Mouse (Mus musculus): ENCODE results near the gene Exog. TPM values are rescaled to one million over a fixed set of nuclear protein-coding genes. Genes with fewer than 3 reads are reported as not detected.

The Exog gene
- polyA plus RNA-seq, 1 experiment from 2014 or later = 44.0 TPM

DNA sequence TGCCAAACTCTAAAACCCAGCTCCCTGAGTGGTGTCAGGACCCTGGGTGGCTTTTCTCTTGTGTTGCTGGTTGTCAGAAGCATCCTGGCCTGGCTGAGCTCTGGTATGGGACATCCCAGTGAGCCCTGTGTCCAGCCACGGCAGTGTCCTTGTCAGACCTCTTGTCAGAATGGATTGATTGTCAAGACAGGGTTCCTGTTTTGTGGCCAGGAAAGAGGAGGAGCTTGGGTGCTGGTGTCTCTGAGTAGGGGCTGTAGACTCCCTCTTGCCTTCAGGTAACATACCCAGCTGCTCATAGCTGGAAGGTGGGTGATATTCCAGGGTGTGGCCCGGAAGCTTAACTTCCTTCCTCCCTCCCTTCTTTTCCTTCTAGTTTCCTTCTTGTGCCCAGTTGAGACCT, 8.9 kb upstream of the Exog start:
- ATAC-seq (replicated peaks; ENCODE audit: low FRiP score) (no peak), DNase-seq (ENCODE audit: low spot score) (no peak)
- Histone ChIP-seq H3K9me3 (ENCODE audit: control insufficient read depth, low read length) (no peaks in the 10 kb centered on the region), H3K36me3 (ENCODE audit: control insufficient read depth, insufficient read depth, low read length) (peaks cover 19% of the 10 kb centered on the region), H3K27me3 (ENCODE audit: control insufficient read depth, insufficient read depth, low read length) (no peaks in the 10 kb centered on the region), H3K27ac (ENCODE audit: low read depth, low read length) (no peak overlapping the region), H3K4me3 (ENCODE audit: low read depth, low read length) (no peak overlapping the region), H3K4me1 (replicated peaks; ENCODE audit: control insufficient read depth, insufficient read depth, low read length) (no peaks in the 10 kb centered on the region), H3K9ac (ENCODE audit: low read length) (no peak overlapping the region), H3K4me2 (ENCODE audit: low read depth, low read length, severe bottlenecking) (no peak overlapping the region)
- 88% methylated on average over 2 of the region's 2 CpGs for WGBS

DNA sequence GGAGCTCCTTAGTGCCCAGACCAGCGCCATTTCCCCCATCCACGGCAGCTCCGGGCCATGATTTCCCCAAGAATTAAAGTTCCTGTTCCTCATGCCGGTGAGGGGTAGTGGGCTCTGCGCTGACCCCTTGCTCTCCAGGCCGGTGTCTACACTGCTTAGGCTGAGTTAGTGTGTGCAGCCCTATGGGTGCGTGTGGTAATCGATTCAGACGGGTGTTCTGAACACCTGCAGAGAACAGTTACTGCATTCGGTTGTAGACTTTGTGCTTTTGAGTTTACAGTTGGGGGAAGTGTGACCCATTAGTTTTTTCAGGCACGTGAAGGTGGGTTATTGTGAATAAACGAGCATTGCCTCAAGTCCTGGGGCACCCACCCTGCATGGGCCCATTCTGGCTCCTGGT, 6.7 kb upstream of the Exog start:
- Histone ChIP-seq H3K4me1 (replicated peaks; ENCODE audit: control insufficient read depth, insufficient read depth, low read length) (no peaks in the 10 kb centered on the region), H3K36me3 (ENCODE audit: control insufficient read depth, insufficient read depth, low read length) (peaks cover 13% of the 10 kb centered on the region), H3K9me3 (ENCODE audit: control insufficient read depth, low read length) (no peaks in the 10 kb centered on the region), H3K4me3 (ENCODE audit: low read depth, low read length) (no peak overlapping the region), H3K9ac (ENCODE audit: low read length) (no peak overlapping the region), H3K27me3 (ENCODE audit: control insufficient read depth, insufficient read depth, low read length) (no peaks in the 10 kb centered on the region), H3K27ac (ENCODE audit: low read depth, low read length) (no peak overlapping the region), H3K4me2 (ENCODE audit: low read depth, low read length, severe bottlenecking) (no peak overlapping the region)
- ATAC-seq (replicated peaks; ENCODE audit: low FRiP score) = no peak
- 90% methylated on average over 12 of the region's 12 CpGs for whole genome bisulfite sequencing
- no peak for DNase-seq (ENCODE audit: low spot score)

DNA sequence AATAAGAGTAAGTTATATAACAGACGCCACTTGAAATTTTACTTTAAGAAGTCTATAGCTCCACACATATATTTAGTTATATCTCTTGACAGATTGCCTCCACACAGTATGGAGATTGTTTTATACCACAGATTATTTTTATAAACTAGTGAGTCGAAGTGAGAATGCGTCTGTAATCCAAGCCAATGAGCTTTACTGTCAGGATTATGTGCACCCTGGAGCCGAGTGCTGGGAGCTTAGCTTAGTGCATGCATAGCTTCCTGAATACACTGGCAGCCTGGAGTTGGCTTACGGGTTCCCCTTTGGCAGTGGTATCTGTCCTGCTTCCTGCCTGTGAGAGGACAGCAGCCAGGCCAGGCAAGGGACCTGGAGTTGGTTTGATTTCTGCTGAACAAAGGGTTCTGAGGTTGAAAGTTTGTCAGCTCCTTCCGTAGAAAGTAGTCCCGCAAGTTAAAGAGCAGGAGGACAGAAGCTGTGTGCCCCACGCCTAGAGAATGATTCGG, 6.2 kb upstream of the Exog start:
- Histone ChIP-seq H3K27me3 (ENCODE audit: control insufficient read depth, insufficient read depth, low read length) (no peaks in the 10 kb centered on the region), H3K4me1 (replicated peaks; ENCODE audit: control insufficient read depth, insufficient read depth, low read length) (no peaks in the 10 kb centered on the region), H3K4me2 (ENCODE audit: low read depth, low read length, severe bottlenecking) (no peak overlapping the region), H3K27ac (ENCODE audit: low read depth, low read length) (no peak overlapping the region), H3K36me3 (ENCODE audit: control insufficient read depth, insufficient read depth, low read length) (peaks cover 13% of the 10 kb centered on the region), H3K9me3 (ENCODE audit: control insufficient read depth, low read length) (no peaks in the 10 kb centered on the region), H3K4me3 (ENCODE audit: low read depth, low read length) (no peak overlapping the region), H3K9ac (ENCODE audit: low read length) (no peak overlapping the region)
- DNase-seq (ENCODE audit: low spot score) (no peak), ATAC-seq (replicated peaks; ENCODE audit: low FRiP score) (no peak)
- 94% methylated on average over 9 of the region's 9 CpGs for WGBS

DNA sequence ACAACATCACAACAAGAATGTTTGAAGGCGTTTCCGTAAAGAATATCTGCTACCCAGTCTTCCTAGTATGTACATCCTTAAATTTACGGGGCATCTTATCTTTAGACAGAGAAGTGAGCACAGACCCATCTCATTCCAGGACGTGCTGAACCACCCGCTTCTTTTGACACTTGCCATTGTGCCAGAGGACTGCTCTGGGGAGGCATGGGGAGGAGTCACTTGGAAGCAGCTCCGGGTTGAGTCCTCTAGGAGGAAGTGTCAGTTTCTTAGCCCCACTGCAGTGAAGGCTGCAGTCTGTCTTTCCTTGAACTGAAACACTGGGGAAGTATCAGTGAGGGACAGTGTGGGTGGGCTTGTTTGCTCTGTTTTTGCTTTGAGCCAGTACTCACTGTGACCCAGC, 994 bp downstream of the Exog start:
- WGBS = 43% methylated on average over 6 of the region's 6 CpGs
- H3K27ac ChIP-seq (ENCODE audit: low read depth, low read length) = no peak overlapping the region
- no peaks in the 10 kb centered on the region for H3K27me3 ChIP-seq (ENCODE audit: control insufficient read depth, insufficient read depth, low read length)

DNA sequence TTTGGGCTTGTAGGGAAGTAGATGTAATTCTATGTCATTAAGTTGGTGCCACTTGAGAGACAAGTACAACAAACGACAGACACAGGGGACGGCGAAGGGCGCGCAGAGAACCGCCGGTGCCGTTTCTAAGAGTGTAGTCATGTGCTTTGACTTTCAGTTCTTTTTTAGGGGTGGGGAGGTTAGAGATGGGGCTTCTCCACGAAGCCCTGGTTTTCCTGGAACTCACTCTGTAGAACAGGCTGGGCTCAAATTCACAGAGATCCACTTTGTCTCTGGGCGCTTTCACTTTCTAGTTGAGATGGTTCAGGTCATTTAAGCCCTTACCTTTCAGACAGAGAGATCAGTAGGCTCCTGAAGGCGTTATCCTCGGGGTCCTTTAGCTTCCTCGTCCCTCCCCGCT, 11.2 kb downstream of the Exog start:
- no peak overlapping the region for H3K4me2 ChIP-seq (ENCODE audit: low read depth, low read length, severe bottlenecking)
- H3K9me3 ChIP-seq (ENCODE audit: control insufficient read depth, low read length) = no peaks in the 10 kb centered on the region
- H3K27me3 ChIP-seq (ENCODE audit: control insufficient read depth, insufficient read depth, low read length) = no peaks in the 10 kb centered on the region
- no peaks in the 10 kb centered on the region for H3K4me1 ChIP-seq (replicated peaks; ENCODE audit: control insufficient read depth, insufficient read depth, low read length)
- DNase-seq (ENCODE audit: low spot score) (no peak), ATAC-seq (replicated peaks; ENCODE audit: low FRiP score) (no peak)
- no peak overlapping the region for H3K4me3 ChIP-seq (ENCODE audit: low read depth, low read length)
- no peak overlapping the region for H3K9ac ChIP-seq (ENCODE audit: low read length)
- WGBS = 91% methylated on average over 14 of the region's 14 CpGs
- H3K27ac ChIP-seq (ENCODE audit: low read depth, low read length) = no peak overlapping the region
- H3K36me3 ChIP-seq (ENCODE audit: control insufficient read depth, insufficient read depth, low read length) = no peaks in the 10 kb centered on the region; the same call in 1 of the 2 replicates

More for the DNA sequence above, 994 bp downstream of the Exog start:
- H3K4me2 ChIP-seq (ENCODE audit: low read depth, low read length, severe bottlenecking) = peak overlapping the region; percentile 67
- peak overlapping the region; percentile 84 for H3K4me3 ChIP-seq (ENCODE audit: low read depth, low read length)
- H3K36me3 ChIP-seq (ENCODE audit: control insufficient read depth, insufficient read depth, low read length) = peaks cover 11% of the 10 kb centered on the region; the same call in 1 of the 2 replicates
- H3K4me1 ChIP-seq (replicated peaks; ENCODE audit: control insufficient read depth, insufficient read depth, low read length) = peaks cover 4% of the 10 kb centered on the region
- DNase-seq (ENCODE audit: low spot score) (no peak), ATAC-seq (replicated peaks; ENCODE audit: low FRiP score) (no peak)
- no peaks in the 10 kb centered on the region for H3K9me3 ChIP-seq (ENCODE audit: control insufficient read depth, low read length)
- peak overlapping the region; percentile 94 for H3K9ac ChIP-seq (ENCODE audit: low read length)

DNA sequence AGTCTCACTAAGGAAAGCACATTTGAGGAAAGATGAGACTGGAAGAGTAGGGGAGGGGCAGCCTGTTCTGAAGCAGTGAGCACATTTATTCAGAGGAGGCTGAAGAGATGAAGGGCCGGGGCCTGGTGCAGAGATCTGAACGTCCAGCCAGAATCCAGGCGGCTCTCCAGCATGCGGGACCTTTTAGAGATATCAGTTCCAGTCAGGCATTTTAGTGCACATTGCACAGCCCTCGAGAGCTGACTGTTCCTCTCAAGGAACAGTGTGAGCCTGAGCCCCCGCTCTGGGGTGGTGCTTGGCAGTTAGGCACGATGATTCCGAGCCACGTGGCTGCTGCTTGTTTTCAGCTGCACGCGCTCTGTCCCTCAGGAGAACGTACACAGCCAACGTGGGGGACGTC, 12.4 kb downstream of the Exog start:
- Histone ChIP-seq H3K9ac (ENCODE audit: low read length) (no peak overlapping the region), H3K4me1 (replicated peaks; ENCODE audit: control insufficient read depth, insufficient read depth, low read length) (no peaks in the 10 kb centered on the region), H3K36me3 (ENCODE audit: control insufficient read depth, insufficient read depth, low read length) (no peaks in the 10 kb centered on the region; the same call in 1 of the 2 replicates), H3K9me3 (ENCODE audit: control insufficient read depth, low read length) (no peaks in the 10 kb centered on the region), H3K27ac (ENCODE audit: low read depth, low read length) (no peak overlapping the region), H3K4me2 (ENCODE audit: low read depth, low read length, severe bottlenecking) (no peak overlapping the region), H3K4me3 (ENCODE audit: low read depth, low read length) (no peak overlapping the region), H3K27me3 (ENCODE audit: control insufficient read depth, insufficient read depth, low read length) (no peaks in the 10 kb centered on the region)
- 89% methylated on average over 14 of the region's 14 CpGs for WGBS
- no peak for ATAC-seq (replicated peaks; ENCODE audit: low FRiP score)
- DNase-seq (ENCODE audit: low spot score) = no peak

DNA sequence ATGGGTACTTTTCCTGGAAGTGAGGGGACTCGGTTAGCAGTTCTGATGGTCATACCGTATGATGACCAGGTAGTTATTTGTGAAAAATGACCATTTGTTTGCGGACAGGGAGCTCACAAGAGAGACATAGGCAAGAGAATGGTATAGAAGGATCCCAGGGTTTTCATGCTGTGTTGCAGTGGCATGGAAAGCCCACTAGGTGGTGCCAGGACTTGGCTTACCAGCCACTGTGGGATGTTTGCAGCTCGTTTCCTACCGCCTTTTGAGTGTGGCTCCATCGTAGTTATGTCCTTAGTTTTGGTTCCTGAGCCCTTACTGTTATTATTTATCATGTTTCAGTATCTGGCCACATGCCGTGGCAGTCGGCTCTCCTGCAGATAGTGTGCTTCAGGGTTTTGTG, 15.7 kb downstream of the Exog start:
- H3K27me3 ChIP-seq (ENCODE audit: control insufficient read depth, insufficient read depth, low read length) = no peaks in the 10 kb centered on the region
- no peak overlapping the region for H3K4me3 ChIP-seq (ENCODE audit: low read depth, low read length)
- H3K9me3 ChIP-seq (ENCODE audit: control insufficient read depth, low read length) = no peaks in the 10 kb centered on the region
- no peaks in the 10 kb centered on the region for H3K4me1 ChIP-seq (replicated peaks; ENCODE audit: control insufficient read depth, insufficient read depth, low read length)
- no peak overlapping the region for H3K27ac ChIP-seq (ENCODE audit: low read depth, low read length)
- DNase-seq (ENCODE audit: low spot score) (peak; percentile 80), ATAC-seq (replicated peaks; ENCODE audit: low FRiP score) (no peak)
- no peak overlapping the region for H3K4me2 ChIP-seq (ENCODE audit: low read depth, low read length, severe bottlenecking)
- no peak overlapping the region for H3K9ac ChIP-seq (ENCODE audit: low read length)
- H3K36me3 ChIP-seq (ENCODE audit: control insufficient read depth, insufficient read depth, low read length) = peaks cover 11% of the 10 kb centered on the region; the same call in 1 of the 2 replicates
- WGBS = 53% methylated on average over 8 of the region's 8 CpGs

DNA sequence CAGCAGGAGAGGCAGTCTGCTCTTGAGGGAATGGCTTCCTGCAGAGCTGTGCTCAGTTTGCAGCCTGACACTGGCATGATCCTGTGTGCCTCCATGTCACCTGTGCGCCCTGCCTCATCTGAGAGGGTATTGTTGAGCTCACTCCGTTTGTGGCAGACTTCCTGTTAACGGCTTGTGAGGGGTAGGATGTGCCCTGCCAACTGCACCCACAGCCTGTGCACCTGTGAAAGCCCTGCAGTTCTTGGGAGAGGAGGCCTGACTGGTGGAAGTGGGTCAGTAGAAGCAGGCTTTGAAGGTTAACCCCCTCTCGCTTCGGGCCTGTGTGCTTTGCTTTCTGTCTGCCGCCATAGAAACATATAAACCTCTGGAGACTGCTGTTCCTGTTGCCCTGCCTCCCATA, 20.3 kb downstream of the Exog start:
- WGBS = 90% methylated on average over 6 of the region's 6 CpGs

DNA sequence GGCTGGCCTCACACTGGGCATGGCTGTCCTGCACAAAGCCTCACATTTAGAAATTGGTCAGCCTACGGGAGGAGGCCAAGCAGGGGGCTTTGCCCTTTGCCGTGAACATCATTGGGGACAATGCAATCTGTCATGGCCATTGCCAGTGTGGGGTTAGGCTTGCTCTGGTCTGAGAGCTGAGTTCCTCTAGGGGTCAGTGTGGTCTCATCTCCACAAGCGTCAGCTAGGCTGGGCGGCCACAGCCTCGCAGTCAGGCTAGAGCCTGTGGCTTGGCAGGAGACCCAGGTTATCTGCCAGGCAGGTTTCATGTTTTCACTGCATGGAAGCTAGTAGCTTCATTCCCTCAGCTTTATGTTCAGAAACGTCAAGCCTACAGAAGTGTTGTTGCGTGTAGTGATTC, 20.9 kb downstream of the Exog start:
- no peak for ATAC-seq (replicated peaks; ENCODE audit: low FRiP score)
- Histone ChIP-seq H3K4me2 (ENCODE audit: low read depth, low read length, severe bottlenecking) (no peak overlapping the region), H3K36me3 (ENCODE audit: control insufficient read depth, insufficient read depth, low read length) (peaks cover 11% of the 10 kb centered on the region; the same call in 1 of the 2 replicates), H3K4me3 (ENCODE audit: low read depth, low read length) (no peak overlapping the region), H3K27ac (ENCODE audit: low read depth, low read length) (no peak overlapping the region), H3K9ac (ENCODE audit: low read length) (no peak overlapping the region), H3K9me3 (ENCODE audit: control insufficient read depth, low read length) (no peaks in the 10 kb centered on the region), H3K4me1 (replicated peaks; ENCODE audit: control insufficient read depth, insufficient read depth, low read length) (no peaks in the 10 kb centered on the region), H3K27me3 (ENCODE audit: control insufficient read depth, insufficient read depth, low read length) (no peaks in the 10 kb centered on the region)
- DNase-seq (ENCODE audit: low spot score) = no peak
- 71% methylated on average over 7 of the region's 7 CpGs for WGBS

More for the DNA sequence above, 20.3 kb downstream of the Exog start:
- no peak overlapping the region for H3K4me2 ChIP-seq (ENCODE audit: low read depth, low read length, severe bottlenecking)
- no peak for DNase-seq (ENCODE audit: low spot score)
- H3K9ac ChIP-seq (ENCODE audit: low read length) = no peak overlapping the region
- no peak overlapping the region for H3K27ac ChIP-seq (ENCODE audit: low read depth, low read length)
- no peak overlapping the region for H3K4me3 ChIP-seq (ENCODE audit: low read depth, low read length)
- ATAC-seq (replicated peaks; ENCODE audit: low FRiP score) = no peak
- H3K27me3 ChIP-seq (ENCODE audit: control insufficient read depth, insufficient read depth, low read length) = no peaks in the 10 kb centered on the region
- no peaks in the 10 kb centered on the region for H3K9me3 ChIP-seq (ENCODE audit: control insufficient read depth, low read length)
- H3K36me3 ChIP-seq (ENCODE audit: control insufficient read depth, insufficient read depth, low read length) = peaks cover 11% of the 10 kb centered on the region; the same call in 1 of the 2 replicates
- H3K4me1 ChIP-seq (replicated peaks; ENCODE audit: control insufficient read depth, insufficient read depth, low read length) = no peaks in the 10 kb centered on the region
